11 mouse cellular contexts compared by ENCODE assay signal in genomic region chr2:30667468-30667867, GRCm38 (mm10).
A peak's percentile ranks its signal among the peaks of the same experiment; 100 is the strongest.
DNase-seq lines count a peak whose midpoint lies in the region; ATAC-seq and TF ChIP-seq lines count a peak whose summit lies in the region.
"Had no signal": no experiment of that assay in that cellular context is flagged by ENCODE, and none has a peak within 500 bp of the region (broad histone marks: within the 10 kb centered on the region; RNA-seq: fewer than 3 reads in every experiment).

No protein-coding gene starts in this region.

- 16% methylated on average over 8 of the region's 8 CpGs for WGBS in liver, embryonic 11.5 days
- WGBS in liver, postnatal 0 days (ENCODE audit: insufficient replicate concordance), result 35% methylated on average over 8 of the region's 8 CpGs
- 9% methylated on average over 8 of the region's 8 CpGs for WGBS in forebrain, embryonic 16.5 days
- WGBS in hindbrain, embryonic 11.5 days, result 10% methylated on average over 8 of the region's 8 CpGs
- WGBS in neural tube, embryonic 13.5 days, result 5% methylated on average over 8 of the region's 8 CpGs

- H3K4me1 ChIP-seq in liver, embryonic 11.5 days (replicated peaks; ENCODE audit: control insufficient read depth, insufficient read depth, low read length), result peaks cover 15% of the 10 kb centered on the region
- no peaks in the 10 kb centered on the region for H3K4me1 ChIP-seq in liver, postnatal 0 days (ENCODE audit: insufficient read depth)
- peaks cover 33% of the 10 kb centered on the region for H3K4me1 ChIP-seq in forebrain, embryonic 16.5 days (replicated peaks; ENCODE audit: control insufficient read depth, insufficient read depth, low read length)
- H3K4me1 ChIP-seq in hindbrain, embryonic 11.5 days (replicated peaks; ENCODE audit: control insufficient read depth, insufficient read depth, low read length), result peaks cover 11% of the 10 kb centered on the region
- peaks cover 48% of the 10 kb centered on the region for H3K4me1 ChIP-seq in neural tube, embryonic 13.5 days (replicated peaks)

- H3K4me2 ChIP-seq in liver, embryonic 11.5 days, result peak overlapping the region; percentile 4; the same call in 1 of the 2 replicates
- H3K4me2 ChIP-seq in liver, postnatal 0 days (ENCODE audit: low read depth, low read length), result no peak overlapping the region
- H3K4me2 ChIP-seq in forebrain, embryonic 16.5 days (ENCODE audit: low read length), result no peak overlapping the region
- H3K4me2 ChIP-seq in hindbrain, embryonic 11.5 days (replicated peaks; ENCODE audit: low read depth, low read length), result no peak overlapping the region
- no peak overlapping the region for H3K4me2 ChIP-seq in neural tube, embryonic 13.5 days
- H3K4me2 ChIP-seq: embryonic facial prominence, embryonic 15.5 days had no signal

- H3K27me3 ChIP-seq in liver, embryonic 11.5 days (replicated peaks; ENCODE audit: control insufficient read depth, insufficient read depth, low read length), result no peaks in the 10 kb centered on the region; the same call in 1 of the 2 replicates
- H3K27me3 ChIP-seq in liver, postnatal 0 days (ENCODE audit: insufficient read depth, low read length), result 0 out of 2 replicates have a peak, but pooled peaks cover 3% of the 10 kb centered on the region
- H3K27me3 ChIP-seq in forebrain, embryonic 16.5 days (replicated peaks; ENCODE audit: control insufficient read depth, insufficient read depth, low read length), result no peaks in the 10 kb centered on the region
- no peaks in the 10 kb centered on the region for H3K27me3 ChIP-seq in hindbrain, embryonic 11.5 days (ENCODE audit: control insufficient read depth, insufficient read depth, low read length)
- H3K27me3 ChIP-seq in neural tube, embryonic 13.5 days, result no peaks in the 10 kb centered on the region
- H3K27me3 ChIP-seq: embryonic facial prominence, embryonic 15.5 days had no signal

- H3K27ac ChIP-seq in liver, embryonic 11.5 days (ENCODE audit: low read depth, low read length), result peak overlapping the region; percentile 41
- no peak overlapping the region for H3K27ac ChIP-seq in liver, postnatal 0 days (ENCODE audit: low read depth)
- peak overlapping the region; percentile 59 for H3K27ac ChIP-seq in forebrain, embryonic 16.5 days (ENCODE audit: low read length)
- H3K27ac ChIP-seq in hindbrain, embryonic 11.5 days (ENCODE audit: low read depth, low read length), result peak overlapping the region; percentile 95
- H3K27ac ChIP-seq in neural tube, embryonic 13.5 days (replicated peaks), result peak overlapping the region; percentile 91
- H3K27ac ChIP-seq: embryonic facial prominence, embryonic 15.5 days had no signal

- no peak overlapping the region for H3K9ac ChIP-seq in liver, embryonic 11.5 days (ENCODE audit: low read depth, low read length)
- H3K9ac ChIP-seq in liver, postnatal 0 days (replicated peaks), result no peak overlapping the region
- H3K9ac ChIP-seq in forebrain, embryonic 16.5 days (replicated peaks; ENCODE audit: low read depth, low read length), result peak overlapping the region; percentile 16; the same call in 1 of the 2 replicates
- peak overlapping the region; percentile 42 for H3K9ac ChIP-seq in hindbrain, embryonic 11.5 days (ENCODE audit: low read depth, low read length)
- H3K9ac ChIP-seq in neural tube, embryonic 13.5 days, result peak overlapping the region; percentile 17
- H3K9ac ChIP-seq: embryonic facial prominence, embryonic 15.5 days had no signal

- TF ChIP-seq CTCF in liver, postnatal 0 days (IDR thresholded peaks at IDR 0.05; ENCODE audit: low read depth), result no peak

- no peak for ATAC-seq in liver, embryonic 11.5 days (replicated peaks; ENCODE audit: low FRiP score)
- ATAC-seq in liver, postnatal 0 days, result no peak
- ATAC-seq in forebrain, embryonic 16.5 days, result peak; percentile 79
- peak; percentile 73 for ATAC-seq in hindbrain, embryonic 11.5 days (ENCODE audit: low FRiP score)
- ATAC-seq in neural tube, embryonic 13.5 days (ENCODE audit: low read depth), result peak; percentile 59; the same call in 1 of the 2 replicates

- no peak for TF ChIP-seq EP300 in liver, postnatal 0 days (IDR thresholded peaks at IDR 0.05; ENCODE audit: low read depth)

- DNase-seq in liver, embryonic 11.5 days (ENCODE audit: low spot score), result no peak
- no peak for DNase-seq in liver, postnatal 0 days
- peak; percentile 64 for DNase-seq in hindbrain, embryonic 11.5 days (ENCODE audit: low spot score)
- no peak for DNase-seq in T-cell, adult 2 months (ENCODE audit: low spot score)
- no peak for DNase-seq in adrenal gland, adult 18-20 months (ENCODE audit: low spot score in 2 of 2)
- no peak for DNase-seq in kidney, postnatal 25 days
- DNase-seq: kidney, postnatal 14 days; thymus, postnatal 36 days had no signal

- no peaks in the 10 kb centered on the region for H3K9me3 ChIP-seq in liver, embryonic 11.5 days (ENCODE audit: control insufficient read depth, low read length)
- no peaks in the 10 kb centered on the region for H3K9me3 ChIP-seq in liver, postnatal 0 days (ENCODE audit: low read length)
- H3K9me3 ChIP-seq in forebrain, embryonic 16.5 days (ENCODE audit: control insufficient read depth, low read length), result no peaks in the 10 kb centered on the region
- H3K9me3 ChIP-seq in hindbrain, embryonic 11.5 days (ENCODE audit: control insufficient read depth, low read length), result no peaks in the 10 kb centered on the region
- no peaks in the 10 kb centered on the region for H3K9me3 ChIP-seq in neural tube, embryonic 13.5 days
- H3K9me3 ChIP-seq: embryonic facial prominence, embryonic 15.5 days had no signal

- no peaks in the 10 kb centered on the region for H3K36me3 ChIP-seq in liver, embryonic 11.5 days (ENCODE audit: control insufficient read depth, insufficient read depth, low read length)
- no peaks in the 10 kb centered on the region for H3K36me3 ChIP-seq in liver, postnatal 0 days (replicated peaks; ENCODE audit: insufficient read depth, low read length)
- no peaks in the 10 kb centered on the region for H3K36me3 ChIP-seq in forebrain, embryonic 16.5 days (ENCODE audit: control insufficient read depth, insufficient read depth)
- no peaks in the 10 kb centered on the region for H3K36me3 ChIP-seq in hindbrain, embryonic 11.5 days (ENCODE audit: control insufficient read depth, insufficient read depth, low read length)
- no peaks in the 10 kb centered on the region for H3K36me3 ChIP-seq in neural tube, embryonic 13.5 days
- H3K36me3 ChIP-seq: embryonic facial prominence, embryonic 15.5 days had no signal

- no peak overlapping the region for H3K4me3 ChIP-seq in liver, embryonic 11.5 days (ENCODE audit: low read depth, low read length)
- H3K4me3 ChIP-seq in liver, postnatal 0 days (ENCODE audit: low read depth, low read length), result no peak overlapping the region
- no peak overlapping the region for H3K4me3 ChIP-seq in forebrain, embryonic 16.5 days (replicated peaks; ENCODE audit: low read length)
- no peak overlapping the region for H3K4me3 ChIP-seq in hindbrain, embryonic 11.5 days (ENCODE audit: low read depth, low read length)
- no peak overlapping the region for H3K4me3 ChIP-seq in neural tube, embryonic 13.5 days
- H3K4me3 ChIP-seq: embryonic facial prominence, embryonic 15.5 days had no signal

Comparison
In these comparisons a context has a peak if more than half of its experiments do, and no peak if none do; other contexts are left out.
1. ATAC-seq: peak in forebrain, embryonic 16.5 days (single experiment), hindbrain, embryonic 11.5 days (single experiment) and neural tube, embryonic 13.5 days (single experiment); none in liver, embryonic 11.5 days (single experiment) and liver, postnatal 0 days (single experiment).
2. H3K9ac ChIP-seq: peak in forebrain, embryonic 16.5 days (single experiment), hindbrain, embryonic 11.5 days (single experiment) and neural tube, embryonic 13.5 days (single experiment); none in liver, embryonic 11.5 days (single experiment) and liver, postnatal 0 days (single experiment).